Mouse (Mus musculus) megakaryocyte, embryonic 14.5 days (primary cell): ENCODE measurements around the gene Gm49339.

ENCODE experiments used
- FLI1 ChIP-seq: IDR thresholded peaks from 2 replicates; pipeline ENCODE4 v1.6.1; 2012; ENCODE audit warnings: low read length, inconsistent platforms, mixed read lengths
- GATA1 ChIP-seq: IDR thresholded peaks from 3 replicates; pipeline ENCODE4 v1.6.1; 2012; ENCODE audit warnings: mixed read lengths, low read length, inconsistent platforms, borderline replicate concordance

- TF ChIP-seq GATA1 (no peak), FLI1 (no peak)
Measured at GRCm38 (mm10) chr10:51451610-51452009, 28.8 kb upstream of the Gm49339 start.
